Mouse (Mus musculus) thymus, adult 2 months (tissue): ENCODE measurements around the gene Mks1.

ENCODE experiments used
- CTCF ChIP-seq: fragments of 200-500 bp; IDR thresholded peaks from 2 replicates; pipeline ENCODE4 v1.5.1; 2012; ENCODE audit warnings: mild to moderate bottlenecking, control low read depth, low read length, moderate library complexity, borderline replicate concordance; ENCODE audit not compliant: control insufficient read depth, poor library complexity, insufficient read depth; ENCODE audit errors: extremely low read depth
- POLR2A ChIP-seq: fragments of 200-500 bp; IDR thresholded peaks from 2 replicates; pipeline ENCODE4 v1.6.1; 2012; ENCODE audit warnings: mild to moderate bottlenecking, low read length, control low read depth, moderate library complexity; ENCODE audit not compliant: control insufficient read depth, poor library complexity, insufficient read depth; ENCODE audit errors: extremely low read depth

GRCm38 (mm10) chr11:87904331-87904730 lies 51.3 kb downstream of the Mks1 start:
- TF ChIP-seq CTCF (no peak), POLR2A (no peak)
